Mouse (Mus musculus) gastrocnemius, postnatal 4 days (tissue): ENCODE data around the gene Ceacam9. TPM values are rescaled to one million over a fixed set of nuclear protein-coding genes. Genes with fewer than 3 reads are reported as not detected.

Experiments used
- DNase-seq, 2 experiments: peaks; one replicate each; pipeline ENCODE4 v3.0.0; 2021 to 2022; ENCODE audit warnings: low spot score in 2 of 2, mixed read lengths in 2 of 2
- total RNA-seq, 2 experiments: library from RNA; stranded (reverse); gene quantifications; 2 replicates each; pipeline ENCODE4 v1.2.3; 2021

Gene Ceacam9
- total RNA-seq, 2 experiments from 2014 or later = not detected

GRCm38 (mm10) chr7:16739056-16739604, 17.4 kb downstream of the Ceacam9 start:
- no peak for DNase-seq

DNA sequence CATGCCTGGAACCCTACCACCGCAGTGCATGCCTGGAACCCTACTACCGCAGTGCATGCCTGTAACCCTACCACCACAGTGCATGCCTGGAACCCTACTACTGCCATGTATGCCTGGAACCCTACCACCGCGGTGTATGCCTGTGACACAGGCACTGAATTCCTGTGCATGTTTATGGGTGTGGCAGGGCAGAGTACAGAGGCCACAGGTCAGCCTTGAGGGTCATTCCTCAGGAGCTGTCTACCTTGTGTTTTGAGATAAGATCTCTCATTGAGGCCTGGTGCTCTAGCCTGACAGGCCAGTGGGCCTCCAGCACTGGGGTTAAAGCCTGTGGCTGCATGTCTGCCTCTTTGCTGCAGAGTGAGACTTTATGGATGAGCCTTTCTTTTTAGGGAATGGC, 23.6 kb downstream of the Ceacam9 start:
- DNase-seq = no peak

DNA sequence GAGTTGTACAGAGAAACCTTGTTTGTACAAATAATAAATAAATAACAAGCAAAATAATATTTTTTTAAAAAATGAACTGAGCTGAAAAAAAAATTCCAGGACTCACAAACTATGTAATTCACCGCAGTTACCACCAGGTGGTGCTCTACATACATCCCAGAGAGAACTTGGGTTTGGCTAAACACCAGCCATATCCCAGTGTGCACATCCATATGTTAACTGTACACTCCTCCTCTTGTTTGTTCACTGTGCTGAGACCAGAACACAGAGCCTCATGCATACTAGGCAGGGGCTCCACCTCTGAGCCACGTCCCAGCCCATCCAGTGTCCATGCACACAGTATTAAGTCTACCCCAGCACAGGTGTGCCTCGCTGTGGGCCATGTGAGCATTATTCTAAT, 24.4 kb downstream of the Ceacam9 start:
- DNase-seq = peak in 1 of 2 experiments; percentile 52

- DNase-seq = no peak
Measured at GRCm38 (mm10) chr7:16747656-16748055, 25.9 kb downstream of the Ceacam9 start.

- DNase-seq = no peak
Measured at GRCm38 (mm10) chr7:16752016-16752415, 30.3 kb downstream of the Ceacam9 start.

- no peak for DNase-seq
Measured at GRCm38 (mm10) chr7:16755362-16756017, 33.8 kb downstream of the Ceacam9 start.

DNA sequence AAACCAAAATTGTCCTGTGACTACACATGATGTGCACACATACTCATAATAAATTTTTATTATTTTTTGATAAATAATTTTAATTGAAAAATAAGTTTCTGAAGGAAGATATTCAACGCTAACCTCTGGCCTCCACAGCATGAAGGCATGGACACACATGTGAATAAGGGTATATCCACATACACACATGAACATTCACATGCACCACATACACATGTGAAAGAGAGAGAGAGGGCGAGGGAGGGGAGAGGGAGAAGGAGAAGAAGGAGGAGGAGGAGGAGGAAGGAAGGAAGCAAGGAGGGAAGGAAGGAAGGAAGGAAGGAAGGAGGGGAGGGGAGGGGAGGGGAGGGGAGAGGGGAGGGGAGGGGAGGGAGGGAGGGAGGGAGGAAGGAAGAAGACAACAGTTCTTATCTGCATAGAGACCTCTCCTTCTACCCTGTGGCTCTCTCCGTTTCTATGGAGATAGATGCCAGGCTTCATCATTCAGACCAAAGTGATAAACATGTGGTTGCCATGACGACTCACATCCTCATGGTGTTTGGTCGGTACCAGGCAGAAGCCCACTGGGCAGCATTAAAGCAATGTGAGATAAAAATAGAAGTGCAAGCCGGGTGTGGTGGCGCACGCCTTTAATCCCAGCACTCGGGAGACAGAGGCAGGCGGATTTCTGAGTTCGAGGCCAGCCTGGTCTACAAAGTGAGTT, 37.3 kb downstream of the Ceacam9 start:
- DNase-seq = no peak

GRCm38 (mm10) chr7:16760292-16760691, 38.6 kb downstream of the Ceacam9 start:
- peak; percentile 31 to 60 for DNase-seq

GRCm38 (mm10) chr7:16761005-16761481, 39.3 kb downstream of the Ceacam9 start:
- peak; percentile 50 to 81 for DNase-seq

DNA sequence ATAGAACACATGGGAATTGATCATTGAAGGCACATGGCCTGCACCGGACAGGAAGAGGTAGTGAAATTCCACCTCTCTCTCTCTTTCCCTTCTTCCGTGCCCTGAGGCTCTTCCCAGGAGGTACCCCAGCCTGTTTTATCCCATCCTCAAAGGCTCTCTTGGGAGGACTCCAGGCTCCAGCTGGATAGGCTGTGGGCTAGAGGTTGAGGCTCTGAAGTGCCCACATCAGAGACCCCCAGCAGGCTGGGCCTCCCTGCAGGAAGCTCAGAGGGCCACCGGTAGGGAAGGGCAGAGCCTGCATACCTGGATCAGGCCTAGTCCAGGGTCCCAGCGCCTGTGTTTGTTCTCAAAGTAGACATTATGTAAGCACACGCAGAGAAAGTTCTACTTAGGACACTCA, 39.9 kb downstream of the Ceacam9 start:
- DNase-seq = no peak

DNA sequence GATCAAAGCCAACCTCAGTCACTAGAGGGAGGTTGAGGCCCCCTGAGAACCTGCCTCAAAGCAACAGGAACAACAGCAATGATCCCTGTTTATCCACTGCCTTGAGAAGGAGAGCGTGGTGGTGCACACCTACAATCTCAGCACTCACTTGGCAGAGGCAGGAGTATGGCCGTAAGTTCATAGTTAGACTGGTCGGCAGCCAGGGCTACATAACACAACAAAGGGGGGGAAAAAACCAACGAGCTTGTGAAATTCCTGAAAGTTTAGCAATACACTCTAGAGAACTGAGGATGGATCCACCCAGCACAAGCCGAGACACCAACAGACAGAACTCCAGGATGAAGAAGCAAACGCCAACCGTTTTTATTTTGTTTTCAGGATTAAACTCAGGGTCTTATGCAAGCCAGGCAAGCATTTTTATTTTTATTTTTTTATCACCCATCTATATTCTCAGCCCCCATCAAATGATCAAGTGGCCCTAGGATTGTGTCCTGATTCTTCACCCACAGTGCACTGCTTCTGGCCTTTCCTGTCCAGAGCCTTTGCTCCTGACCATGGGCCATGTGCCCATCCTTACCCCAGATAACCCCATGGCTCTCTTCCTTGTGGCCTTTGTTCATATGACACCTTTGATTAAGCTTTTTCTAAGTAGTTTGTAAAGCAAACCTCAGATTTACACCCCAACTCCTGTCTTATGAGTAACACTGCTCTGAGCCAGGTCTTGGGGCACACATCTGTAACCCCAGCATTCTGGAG, 41.9 kb downstream of the Ceacam9 start:
- peak in 1 of 2 experiments; percentile 41 for DNase-seq

GRCm38 (mm10) chr7:16766443-16766842, 44.7 kb downstream of the Ceacam9 start:
- no peak for DNase-seq

Other genes starting within 250 kb of the Ceacam9 start
- gene Npas1, start 244.2 kb upstream of the Ceacam9 start, total RNA-seq = not detected
- gene Arhgap35, start 106.9 kb upstream of the Ceacam9 start, total RNA-seq = 10 to 100 TPM; 50.1 to 54.6 TPM
- gene Ceacam15, start 46.2 kb upstream of the Ceacam9 start, total RNA-seq = not detected
- gene Ap2s1, start 16.5 kb downstream of the Ceacam9 start, total RNA-seq = 100 to 1,000 TPM in 1 of 2 experiments, 10 to 100 TPM in 1; 86.6 to 106 TPM
- 10 to 100 TPM; 51.8 to 55.1 TPM for gene Slc1a5, start 59.4 kb downstream of the Ceacam9 start, total RNA-seq
- 10 to 100 TPM; 66.6 to 78.7 TPM for gene Strn4, start 94.0 kb downstream of the Ceacam9 start, total RNA-seq
- 10 to 100 TPM; 22.7 to 22.9 TPM for gene Fkrp, start 94.8 kb downstream of the Ceacam9 start, total RNA-seq
- 10 to 100 TPM; 16.8 to 17.4 TPM for gene Prkd2, start 121.0 kb downstream of the Ceacam9 start, total RNA-seq
- 10 to 100 TPM; 17.8 to 19.0 TPM for gene Dact3, start 153.4 kb downstream of the Ceacam9 start, total RNA-seq
- gene Gng8, start 169.9 kb downstream of the Ceacam9 start, total RNA-seq = 1 to 10 TPM; 2.6 TPM
- gene Ptgir, start 184.6 kb downstream of the Ceacam9 start, total RNA-seq = 1 to 10 TPM; 2.6 to 3.3 TPM
- gene Calm3, start 202.2 kb downstream of the Ceacam9 start, total RNA-seq = 100 to 1,000 TPM; 189 to 234 TPM
- gene Pnmal2, start 222.8 kb downstream of the Ceacam9 start, total RNA-seq = 10 to 100 TPM; 48.6 to 49.6 TPM
- gene Pnmal1, start 237.8 kb downstream of the Ceacam9 start, total RNA-seq = under 1 TPM in 1 of 2 experiments, not detected in 1; 0.16 TPM